Mouse (Mus musculus) heart, postnatal 0 days (tissue): ENCODE results near the gene Astn2.

Experiments used
- CTCF ChIP-seq: IDR thresholded peaks from 2 replicates; pipeline ENCODE4 v1.5.1; 2016; ENCODE audit warnings: antibody characterized with exemption, control low read depth, low read depth
- EP300 ChIP-seq: IDR thresholded peaks from 2 replicates; pipeline ENCODE4 v1.6.1; 2016; ENCODE audit warnings: antibody characterized with exemption, low read depth

DNA sequence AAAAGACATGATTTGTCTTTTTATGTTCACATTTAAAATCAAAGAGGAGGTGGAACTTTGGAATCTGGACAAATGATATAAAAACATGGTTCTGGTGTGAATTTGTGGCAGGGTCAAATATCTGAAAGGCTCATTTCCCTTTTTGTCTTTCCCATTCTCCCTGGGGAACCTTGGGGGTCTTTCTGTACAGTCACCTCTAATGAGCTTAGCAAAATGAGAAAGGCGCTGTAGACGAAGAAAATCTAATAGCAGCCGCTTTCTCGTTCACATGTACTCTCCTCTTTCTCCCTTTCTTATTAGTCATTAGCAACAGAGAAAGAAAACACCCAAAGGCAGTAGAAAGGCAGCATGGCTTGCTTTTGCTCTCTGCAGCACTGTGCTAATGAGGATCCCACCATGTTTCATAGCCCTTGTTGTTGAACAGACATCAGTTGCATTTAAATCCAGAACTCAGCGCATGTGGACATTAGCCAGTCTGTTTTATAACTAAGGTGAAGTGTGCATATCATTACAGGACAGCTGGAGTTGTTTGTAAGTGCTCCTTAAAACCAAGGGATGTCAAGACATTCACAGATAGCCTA is 737.3 kb downstream of the Astn2 start:
- TF ChIP-seq CTCF (no peak), EP300 (no peak)
